Mouse (Mus musculus): ENCODE data around the gene Ctnna3. TPM values are rescaled to one million over a fixed set of nuclear protein-coding genes. Genes with fewer than 3 reads are reported as not detected.

Ctnna3 gene
- polyA plus RNA-seq, 1 experiment from 2014 or later, result not detected

Other genes with a start within 250 kb of the Ctnna3 start
- gene Mypn, start 226.1 kb upstream of the Ctnna3 start, polyA plus RNA-seq (2015; fragmentation: Nextera tagmentation; extraction: Ambion mirVana), result 0.04 and 0.18 TPM in 2 replicates
- gene Herc4, start 186.3 kb upstream of the Ctnna3 start, polyA plus RNA-seq (2015; fragmentation: Nextera tagmentation; extraction: Ambion mirVana), result 22.5 and 22.9 TPM in 2 replicates
- gene Sirt1, start 48.4 kb upstream of the Ctnna3 start, polyA plus RNA-seq (2015; fragmentation: Nextera tagmentation; extraction: Ambion mirVana), result 2.8 and 3.1 TPM in 2 replicates
- gene Dnajc12, start 47.7 kb upstream of the Ctnna3 start, polyA plus RNA-seq (2015; fragmentation: Nextera tagmentation; extraction: Ambion mirVana), result 14.8 and 15.4 TPM in 2 replicates
- not detected in 2 replicates for gene Gm7075, start 8.3 kb upstream of the Ctnna3 start, polyA plus RNA-seq (2015; fragmentation: Nextera tagmentation; extraction: Ambion mirVana)

All from liver, postnatal 0 days (tissue).